Mouse (Mus musculus) forebrain, embryonic 11.5 days (tissue): Measurements from ENCODE around the gene Prr7. TPM values are rescaled to one million over a fixed set of nuclear protein-coding genes. Genes with fewer than 3 reads are reported as not detected.

Experiments
- ATAC-seq: fragments of 200-750 bp; cut with Nextera tagmentation; replicated peaks from 2 replicates; pipeline ENCODE4 v1.8.0; 2017; ENCODE audit warnings: moderate TSS enrichment; ENCODE audit not compliant: low FRiP score
- DNase-seq: peaks from one replicate; pipeline ENCODE4 v3.0.0-alpha.2; 2017; ENCODE audit warnings: low spot score
- H3K27ac ChIP-seq: fragments of 300-500 bp; sonication (generic); 2 replicates; pipeline ENCODE4 v1.5.1; 2014; ENCODE audit warnings: low read depth, low read length
- H3K27me3 ChIP-seq: fragments of 300-500 bp; sonication (generic); 2 replicates; pipeline ENCODE4 v1.6.1; 2014; ENCODE audit warnings: mild to moderate bottlenecking, low read length, mixed read lengths; ENCODE audit not compliant: control insufficient read depth, insufficient read depth
- H3K36me3 ChIP-seq: fragments of 300-500 bp; sonication (generic); 2 replicates; pipeline ENCODE4 v1.6.1; 2014; ENCODE audit warnings: mild to moderate bottlenecking, low read length, moderate library complexity, mixed read lengths; ENCODE audit not compliant: control insufficient read depth, insufficient read depth
- H3K4me1 ChIP-seq: fragments of 300-500 bp; sonication (generic); replicated peaks from 2 replicates; pipeline ENCODE4 v1.6.1; 2014; ENCODE audit warnings: low read length, mixed read lengths; ENCODE audit not compliant: control insufficient read depth, insufficient read depth
- H3K4me2 ChIP-seq: fragments of 300-500 bp; sonication (generic); 2 replicates; pipeline ENCODE4 v1.6.1; 2014; ENCODE audit warnings: low read depth, mild to moderate bottlenecking, low read length, moderate library complexity, mixed read lengths; ENCODE audit not compliant: severe bottlenecking
- H3K4me3 ChIP-seq: fragments of 300-500 bp; sonication (generic); 2 replicates; pipeline ENCODE4 v1.5.1; 2014; ENCODE audit warnings: low read depth, low read length
- H3K9ac ChIP-seq: fragments of 300-500 bp; sonication (generic); 2 replicates; pipeline ENCODE4 v1.6.1; 2014; ENCODE audit warnings: low read length
- H3K9me3 ChIP-seq: fragments of 300-500 bp; sonication (generic); 2 replicates; pipeline ENCODE4 v1.6.1; 2016; ENCODE audit warnings: low read length, mixed read lengths; ENCODE audit not compliant: control insufficient read depth
- WGBS: fragments of 180-500 bp; shearing (Covaris S2); extraction: QIAGEN DNeasy Blood & Tissue Kit; methylation state at CpG from one replicate; pipeline ENCODE4 v1.1.7; 2014; 5-methylcytosine and 5-hydroxymethylcytosine counted together
- polyA plus RNA-seq: library from polyadenylated mRNA; unstranded; fragments of >200 nt; fragmentation: Nextera tagmentation; extraction: Ambion mirVana; gene quantifications from 2 replicates; pipeline ENCODE4 v1.2.1, GENCODE M21; 2014

The Prr7 gene
- polyA plus RNA-seq, 1 experiment from 2014 or later: 2.3 TPM

- WGBS: 92% methylated on average over 5 of the region's 5 CpGs
- H3K36me3 ChIP-seq: peaks cover 11% of the 10 kb centered on the region
- no peak overlapping the region for H3K9ac ChIP-seq
Measured at GRCm38 (mm10) chr13:55504390-55504789, 40.3 kb downstream of the Prr7 start.

GRCm38 (mm10) chr13:55505810-55506209, 41.7 kb downstream of the Prr7 start:
- no peak overlapping the region for H3K27ac ChIP-seq
- no peaks in the 10 kb centered on the region for H3K9me3 ChIP-seq
- peaks cover 7% of the 10 kb centered on the region for H3K4me1 ChIP-seq
- ATAC-seq (no peak), DNase-seq (no peak)
- H3K27me3 ChIP-seq: no peaks in the 10 kb centered on the region
- no peak overlapping the region for H3K4me2 ChIP-seq
- 96% methylated on average over 9 of the region's 9 CpGs for WGBS
- no peak overlapping the region for H3K9ac ChIP-seq
- peaks cover 11% of the 10 kb centered on the region for H3K36me3 ChIP-seq
- no peak overlapping the region for H3K4me3 ChIP-seq

More at GRCm38 (mm10) chr13:55504390-55504789, 40.3 kb downstream of the Prr7 start:
- no peak overlapping the region for H3K4me3 ChIP-seq
- DNase-seq: no peak
- no peak overlapping the region for H3K27ac ChIP-seq
- H3K4me1 ChIP-seq: no peaks in the 10 kb centered on the region
- ATAC-seq: no peak
- H3K4me2 ChIP-seq: no peak overlapping the region
- no peaks in the 10 kb centered on the region for H3K9me3 ChIP-seq
- no peaks in the 10 kb centered on the region for H3K27me3 ChIP-seq

- Histone ChIP-seq H3K27me3 (no peaks in the 10 kb centered on the region), H3K4me1 (peaks cover 16% of the 10 kb centered on the region), H3K36me3 (peaks cover 11% of the 10 kb centered on the region), H3K9me3 (no peaks in the 10 kb centered on the region), H3K4me2 (no peak overlapping the region), H3K27ac (no peak overlapping the region), H3K4me3 (no peak overlapping the region), H3K9ac (no peak overlapping the region)
- ATAC-seq: no peak
- 95% methylated on average over 10 of the region's 10 CpGs for WGBS
- no peak for DNase-seq
Measured at GRCm38 (mm10) chr13:55506697-55507096, 42.6 kb downstream of the Prr7 start.

- Histone ChIP-seq H3K9ac (no peak overlapping the region), H3K27ac (no peak overlapping the region), H3K4me3 (no peak overlapping the region), H3K4me1 (peaks cover 25% of the 10 kb centered on the region), H3K36me3 (peaks cover 11% of the 10 kb centered on the region), H3K4me2 (no peak overlapping the region), H3K9me3 (no peaks in the 10 kb centered on the region), H3K27me3 (no peaks in the 10 kb centered on the region)
- DNase-seq: peak; percentile 76
- ATAC-seq: no peak
- WGBS: 57% methylated on average over 11 of the region's 11 CpGs
Measured at GRCm38 (mm10) chr13:55507877-55508276, 43.8 kb downstream of the Prr7 start.

- ATAC-seq (no peak), DNase-seq (no peak)
- H3K36me3 ChIP-seq: peaks cover 11% of the 10 kb centered on the region
- H3K27me3 ChIP-seq: no peaks in the 10 kb centered on the region
- H3K27ac ChIP-seq: no peak overlapping the region
- H3K9ac ChIP-seq: no peak overlapping the region
- H3K9me3 ChIP-seq: no peaks in the 10 kb centered on the region
- peaks cover 25% of the 10 kb centered on the region for H3K4me1 ChIP-seq
- WGBS: 89% methylated on average over 10 of the region's 10 CpGs
- H3K4me2 ChIP-seq: no peak overlapping the region
- no peak overlapping the region for H3K4me3 ChIP-seq
Measured at GRCm38 (mm10) chr13:55508531-55508930, 44.5 kb downstream of the Prr7 start.

- Histone ChIP-seq H3K27me3 (no peaks in the 10 kb centered on the region), H3K27ac (peak overlapping the region; percentile 72), H3K9ac (0 out of 2 replicates have a peak overlapping the region, but pooled peaks have one; percentile 12), H3K4me2 (peak overlapping the region; percentile 98; the same call in 1 of the 2 replicates), H3K4me1 (peaks cover 25% of the 10 kb centered on the region), H3K36me3 (peaks cover 5% of the 10 kb centered on the region), H3K9me3 (no peaks in the 10 kb centered on the region), H3K4me3 (no peak overlapping the region)
- whole genome bisulfite sequencing: 27% methylated on average over 3 of the region's 3 CpGs
- ATAC-seq (0 out of 2 replicates have a peak, but pooled peaks have one; percentile 1), DNase-seq (no peak)
Measured at GRCm38 (mm10) chr13:55510332-55510667, 46.2 kb downstream of the Prr7 start.

- DNase-seq (peak; percentile 73), ATAC-seq (peak; percentile 63)
- Histone ChIP-seq H3K4me2 (peak overlapping the region; percentile 98), H3K27ac (peak overlapping the region; percentile 72), H3K9me3 (no peaks in the 10 kb centered on the region), H3K4me3 (peak overlapping the region; percentile 2), H3K27me3 (no peaks in the 10 kb centered on the region), H3K36me3 (peaks cover 3% of the 10 kb centered on the region; the same call in 1 of the 2 replicates), H3K4me1 (peaks cover 25% of the 10 kb centered on the region), H3K9ac (peak overlapping the region; percentile 33; the same call in 1 of the 2 replicates)
- WGBS: 9% methylated on average over 6 of the region's 6 CpGs
Measured at GRCm38 (mm10) chr13:55510668-55511491, 46.8 kb downstream of the Prr7 start.

- no peaks in the 10 kb centered on the region for H3K27me3 ChIP-seq
- peak overlapping the region; percentile 2; the same call in 1 of the 2 replicates for H3K4me3 ChIP-seq
- H3K4me2 ChIP-seq: peak overlapping the region; percentile 98
- peak overlapping the region; percentile 33; the same call in 1 of the 2 replicates for H3K9ac ChIP-seq
- peak overlapping the region; percentile 72; the same call in 1 of the 2 replicates for H3K27ac ChIP-seq
- peaks cover 3% of the 10 kb centered on the region; the same call in 1 of the 2 replicates for H3K36me3 ChIP-seq
- H3K9me3 ChIP-seq: no peaks in the 10 kb centered on the region
- 28% methylated on average over 5 of the region's 5 CpGs for WGBS
- H3K4me1 ChIP-seq: peaks cover 25% of the 10 kb centered on the region
- DNase-seq (no peak), ATAC-seq (no peak)
Measured at GRCm38 (mm10) chr13:55511492-55511861, 47.4 kb downstream of the Prr7 start.
